Mouse (Mus musculus): ENCODE measurements around the gene Tspoap1.

GRCm38 (mm10) chr11:87751491-87751966, 8.8 kb upstream of the Tspoap1 start:
- TF ChIP-seq FLI1 (IDR thresholded peaks at IDR 0.05; ENCODE audit: low read length) (no peak), GATA1 (IDR thresholded peaks at IDR 0.05; ENCODE audit: borderline replicate concordance, low read length) (no peak; the same call in 2 of the 3 replicates)
